Mouse (Mus musculus) liver, postnatal 0 days (tissue): ENCODE measurements at regions not wholly inside any gene's neighbourhood (a gene's known extent, or its start where the extent isn't known, plus 50 kb on each side); places are given as distances from the start of the nearest gene placed in this dataset.

ENCODE experiments used
- CTCF ChIP-seq: sonication (generic); IDR thresholded peaks from 2 replicates; pipeline ENCODE4 v1.5.1; 2016; ENCODE audit warnings: antibody characterized with exemption, low read depth
- EP300 ChIP-seq: IDR thresholded peaks from 2 replicates; pipeline ENCODE4 v1.6.1; 2016; ENCODE audit warnings: antibody characterized with exemption, low read depth, mild to moderate bottlenecking

- TF ChIP-seq CTCF (no peak), EP300 (no peak)
These were observed 185.3 kb downstream of the Snx13 start for GRCm38 (mm10) chr12:35232322-35232673.
